Mouse (Mus musculus) heart, embryonic 12.5 days (tissue): ENCODE data around the gene Hcn1. TPM values are rescaled to one million over a fixed set of nuclear protein-coding genes. Genes with fewer than 3 reads are reported as not detected.

Experiments used
- ATAC-seq: fragments of 200-750 bp; cut with Nextera tagmentation; 2 replicates; pipeline ENCODE4 v1.8.0; 2017; ENCODE audit warnings: moderate TSS enrichment, moderate library complexity; ENCODE audit not compliant: insufficient number of reproducible peaks, low FRiP score
- H3K27ac ChIP-seq: fragments of 300-500 bp; sonication (generic); 2 replicates; pipeline ENCODE4 v1.5.1; 2016; ENCODE audit warnings: mild to moderate bottlenecking, moderate library complexity; ENCODE audit not compliant: poor library complexity, severe bottlenecking
- H3K27me3 ChIP-seq: fragments of 300-500 bp; sonication (generic); replicated peaks from 2 replicates; pipeline ENCODE4 v1.6.1; 2016; ENCODE audit warnings: mild to moderate bottlenecking, moderate library complexity
- H3K36me3 ChIP-seq: fragments of 300-500 bp; sonication (generic); 2 replicates; pipeline ENCODE4 v1.6.1; 2016; ENCODE audit warnings: mild to moderate bottlenecking, moderate library complexity
- H3K4me1 ChIP-seq: fragments of 300-500 bp; sonication (generic); replicated peaks from 2 replicates; pipeline ENCODE4 v1.6.1; 2016; ENCODE audit warnings: mild to moderate bottlenecking
- H3K4me2 ChIP-seq: fragments of 300-500 bp; sonication (generic); 2 replicates; pipeline ENCODE4 v1.6.1; 2016; ENCODE audit warnings: mild to moderate bottlenecking, moderate library complexity
- H3K4me3 ChIP-seq: fragments of 300-500 bp; sonication (generic); 2 replicates; pipeline ENCODE4 v1.5.1; 2016; ENCODE audit warnings: mild to moderate bottlenecking
- H3K9ac ChIP-seq: fragments of 300-500 bp; sonication (generic); 2 replicates; pipeline ENCODE4 v1.6.1; 2016; ENCODE audit warnings: mild to moderate bottlenecking, moderate library complexity
- H3K9me3 ChIP-seq: fragments of 300-500 bp; sonication (generic); replicated peaks from 2 replicates; pipeline ENCODE4 v1.6.1; 2016; ENCODE audit warnings: mild to moderate bottlenecking, moderate library complexity
- WGBS: fragments of 180-500 bp; shearing (Covaris S2); methylation state at CpG from one replicate; pipeline ENCODE4 v1.1.7; 2016; 5-methylcytosine and 5-hydroxymethylcytosine counted together
- polyA plus RNA-seq: library from polyadenylated mRNA; unstranded; fragments of >200 nt; fragmentation: Nextera tagmentation; extraction: Ambion mirVana; gene quantifications from 2 replicates; pipeline ENCODE4 v1.2.1, GENCODE M21; 2016

The Hcn1 gene
- polyA plus RNA-seq, 1 experiment from 2014 or later = 0.11 TPM

DNA sequence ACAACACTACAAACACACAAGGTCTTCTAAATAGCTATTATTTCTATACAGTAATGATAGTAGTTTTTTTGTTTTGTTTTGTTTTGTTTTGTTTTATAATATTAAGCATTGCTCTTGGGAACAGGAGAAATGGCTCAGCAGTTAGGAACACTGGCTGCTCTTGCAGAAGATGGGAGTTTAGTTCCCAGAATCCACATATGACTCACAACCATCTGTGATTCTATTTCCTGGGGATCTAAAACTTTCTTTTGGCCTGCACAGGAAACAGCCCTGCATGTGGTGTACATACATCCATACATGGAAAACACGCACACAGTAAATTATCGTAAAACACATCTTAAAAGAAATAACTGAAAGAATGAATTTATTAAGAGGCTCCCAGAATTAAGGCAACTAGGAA, 9.8 kb downstream of the Hcn1 start:
- WGBS = 84% methylated on average over 2 of the region's 2 CpGs
- Histone ChIP-seq H3K36me3 (no peaks in the 10 kb centered on the region), H3K27ac (no peak overlapping the region), H3K4me1 (no peaks in the 10 kb centered on the region), H3K4me3 (no peak overlapping the region), H3K9ac (no peak overlapping the region), H3K9me3 (no peaks in the 10 kb centered on the region), H3K4me2 (no peak overlapping the region), H3K27me3 (no peaks in the 10 kb centered on the region)
- no peak for ATAC-seq

DNA sequence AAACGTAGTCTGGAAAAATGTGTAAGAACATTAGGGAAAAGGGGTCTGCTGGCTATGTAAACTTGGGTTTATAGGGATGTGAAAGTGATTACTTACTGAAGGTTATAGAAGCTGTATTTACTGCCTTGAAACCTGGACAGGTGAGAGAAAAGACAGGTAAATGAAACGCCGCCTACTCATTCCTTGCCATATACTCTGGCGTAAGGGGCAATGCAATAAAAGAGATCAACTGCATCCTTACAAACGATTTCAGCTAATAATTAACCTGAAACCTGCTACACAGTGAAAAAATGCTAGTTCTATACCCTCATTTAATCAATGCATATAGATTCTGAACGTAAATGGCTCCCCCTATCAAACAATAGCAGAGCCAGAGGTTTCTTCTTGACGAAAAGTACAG, 17.4 kb downstream of the Hcn1 start:
- H3K36me3 ChIP-seq = no peaks in the 10 kb centered on the region
- H3K9me3 ChIP-seq = no peaks in the 10 kb centered on the region
- H3K9ac ChIP-seq = no peak overlapping the region
- H3K27me3 ChIP-seq = no peaks in the 10 kb centered on the region
- no peaks in the 10 kb centered on the region for H3K4me1 ChIP-seq
- H3K27ac ChIP-seq = no peak overlapping the region
- H3K4me2 ChIP-seq = no peak overlapping the region
- ATAC-seq = no peak
- no peak overlapping the region for H3K4me3 ChIP-seq
- 82% methylated on average over 7 of the region's 7 CpGs for WGBS

DNA sequence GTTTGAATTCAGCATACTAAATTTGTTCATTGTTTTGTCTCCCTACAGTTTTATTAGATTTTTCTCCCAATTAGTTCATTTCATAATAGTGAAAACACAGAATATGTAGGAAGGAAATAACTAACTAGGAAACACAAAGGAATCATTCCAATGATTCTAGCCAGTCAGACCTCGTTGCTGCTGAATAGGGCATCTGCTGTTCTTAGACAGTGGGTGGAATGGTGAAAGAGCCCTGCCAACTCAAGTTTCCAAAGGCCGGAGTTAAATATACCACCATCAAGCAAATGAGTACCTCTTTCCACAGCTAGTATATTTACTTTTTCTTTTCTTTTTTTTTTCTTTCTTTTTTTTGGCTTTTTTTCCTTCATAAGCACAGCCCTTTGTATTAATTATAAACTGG, 55.4 kb downstream of the Hcn1 start:
- H3K27me3 ChIP-seq = no peaks in the 10 kb centered on the region
- H3K36me3 ChIP-seq = no peaks in the 10 kb centered on the region
- no peak overlapping the region for H3K27ac ChIP-seq
- no peak overlapping the region for H3K4me3 ChIP-seq
- H3K9me3 ChIP-seq = no peaks in the 10 kb centered on the region
- H3K4me1 ChIP-seq = no peaks in the 10 kb centered on the region
- 76% methylated on average over 2 of the region's 2 CpGs for WGBS
- H3K4me2 ChIP-seq = no peak overlapping the region
- no peak for ATAC-seq
- H3K9ac ChIP-seq = no peak overlapping the region

DNA sequence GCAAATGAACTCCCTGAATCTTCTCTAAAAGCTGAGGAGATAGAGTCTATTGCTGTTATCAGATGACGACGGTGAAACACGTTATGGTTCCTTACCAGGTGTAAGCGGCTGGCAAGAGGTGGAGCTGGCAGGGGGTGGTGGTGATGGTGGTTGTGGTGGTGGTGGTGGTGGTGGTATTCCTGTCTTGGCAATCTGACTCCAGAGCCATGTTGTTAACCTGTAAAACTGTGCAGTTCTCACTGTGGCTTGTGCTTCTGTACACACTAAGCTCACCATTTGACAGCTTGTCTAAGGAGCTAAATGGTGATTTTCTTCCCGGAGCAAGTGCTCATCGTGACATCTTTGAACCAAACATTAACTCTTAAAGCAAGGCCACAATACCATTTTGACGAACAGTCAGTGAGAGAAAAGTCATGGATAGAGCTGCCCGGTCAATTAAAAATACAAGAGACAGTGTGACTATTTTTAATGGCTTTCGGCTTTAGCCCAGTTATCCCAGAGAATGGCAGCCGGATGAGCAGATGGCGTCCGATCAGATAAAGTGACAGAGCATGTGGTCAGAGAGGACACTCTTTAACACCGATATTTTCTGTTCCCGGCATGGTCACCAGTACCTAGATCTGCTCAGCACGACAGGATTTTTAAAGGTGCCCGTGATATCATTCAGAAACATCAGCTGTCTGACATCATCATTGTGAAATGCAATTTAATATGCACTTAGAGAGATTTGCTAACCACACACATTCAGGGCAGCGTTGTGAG, 56.5 kb downstream of the Hcn1 start:
- ATAC-seq = no peak
- 76% methylated on average over 17 of the region's 17 CpGs for WGBS

DNA sequence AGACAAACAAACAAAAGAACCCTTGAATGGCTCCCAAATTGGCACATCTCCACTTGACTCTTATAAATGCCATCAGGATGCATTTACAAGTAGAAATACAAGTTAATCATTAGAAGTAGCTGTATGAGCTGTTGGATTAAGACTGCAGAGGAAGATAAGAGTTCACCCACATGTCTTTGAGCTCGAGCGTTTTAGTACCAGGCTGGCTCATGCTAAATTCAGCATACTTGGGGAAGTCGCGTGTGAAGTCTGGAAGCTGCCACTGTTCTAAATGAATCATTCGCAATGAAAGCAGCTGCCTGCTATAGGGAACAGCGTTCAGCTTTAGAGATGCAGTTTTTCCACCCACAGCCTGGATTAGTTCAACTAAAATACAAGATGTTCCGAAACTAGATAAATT, 57.4 kb downstream of the Hcn1 start:
- Histone ChIP-seq H3K27ac (no peak overlapping the region), H3K36me3 (no peaks in the 10 kb centered on the region), H3K4me2 (no peak overlapping the region), H3K4me1 (no peaks in the 10 kb centered on the region), H3K9ac (no peak overlapping the region), H3K9me3 (no peaks in the 10 kb centered on the region), H3K4me3 (no peak overlapping the region), H3K27me3 (no peaks in the 10 kb centered on the region)
- WGBS = 52% methylated on average over 7 of the region's 7 CpGs
- no peak for ATAC-seq

More for the DNA sequence above, 56.5 kb downstream of the Hcn1 start:
- Histone ChIP-seq H3K27me3 (no peaks in the 10 kb centered on the region), H3K4me3 (no peak overlapping the region), H3K9me3 (no peaks in the 10 kb centered on the region), H3K36me3 (no peaks in the 10 kb centered on the region), H3K4me1 (no peaks in the 10 kb centered on the region), H3K9ac (no peak overlapping the region), H3K27ac (no peak overlapping the region), H3K4me2 (no peak overlapping the region)

DNA sequence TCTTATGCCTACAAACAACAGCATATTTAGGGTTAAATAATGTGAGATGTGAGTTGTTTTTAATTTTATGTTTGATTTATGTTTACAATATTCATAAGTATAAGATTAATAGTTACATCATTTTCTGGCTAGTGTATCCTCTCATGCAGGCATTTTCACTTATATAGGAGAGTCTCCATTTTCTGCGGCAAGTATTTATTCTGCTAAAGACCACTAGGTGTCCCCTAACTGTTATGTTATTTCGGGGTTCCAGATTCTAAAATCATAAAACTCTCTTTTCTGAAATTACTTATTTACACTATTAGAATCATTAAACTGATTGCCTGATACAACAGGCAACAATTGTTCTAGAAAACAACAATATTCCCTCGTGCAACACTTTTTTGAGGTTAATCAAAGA, 60.5 kb downstream of the Hcn1 start:
- 64% methylated on average over 3 of the region's 3 CpGs for WGBS
- Histone ChIP-seq H3K36me3 (no peaks in the 10 kb centered on the region), H3K27me3 (no peaks in the 10 kb centered on the region), H3K4me1 (no peaks in the 10 kb centered on the region), H3K4me3 (no peak overlapping the region), H3K27ac (no peak overlapping the region), H3K9me3 (no peaks in the 10 kb centered on the region), H3K4me2 (no peak overlapping the region), H3K9ac (no peak overlapping the region)
- ATAC-seq = no peak

DNA sequence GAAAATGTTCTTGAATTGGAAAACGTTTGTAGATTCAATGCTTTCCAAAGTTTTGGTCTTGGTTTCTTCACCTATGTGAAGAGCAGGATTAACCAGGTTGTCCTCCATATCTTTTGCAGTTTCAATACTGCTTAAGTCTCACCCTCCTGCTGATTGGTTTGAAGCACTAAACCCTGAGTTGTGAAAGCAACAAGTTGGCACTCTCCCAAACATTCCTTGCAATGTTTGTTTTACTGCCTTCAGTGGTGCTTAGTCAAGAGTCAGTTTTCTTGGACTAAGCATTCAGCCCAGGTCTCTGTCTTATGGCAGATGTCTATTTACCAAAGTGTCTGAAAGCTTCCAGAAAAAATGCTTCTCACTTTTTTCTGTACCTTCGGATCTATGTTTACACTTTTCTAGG, 67.2 kb downstream of the Hcn1 start:
- Histone ChIP-seq H3K27me3 (no peaks in the 10 kb centered on the region), H3K4me2 (no peak overlapping the region), H3K9ac (no peak overlapping the region), H3K27ac (no peak overlapping the region), H3K9me3 (no peaks in the 10 kb centered on the region), H3K4me1 (peaks cover 3% of the 10 kb centered on the region), H3K4me3 (no peak overlapping the region), H3K36me3 (no peaks in the 10 kb centered on the region)
- 0 out of 2 replicates have a peak, but pooled peaks have one; percentile 22 for ATAC-seq
- WGBS = 41% methylated on average over 2 of the region's 2 CpGs

DNA sequence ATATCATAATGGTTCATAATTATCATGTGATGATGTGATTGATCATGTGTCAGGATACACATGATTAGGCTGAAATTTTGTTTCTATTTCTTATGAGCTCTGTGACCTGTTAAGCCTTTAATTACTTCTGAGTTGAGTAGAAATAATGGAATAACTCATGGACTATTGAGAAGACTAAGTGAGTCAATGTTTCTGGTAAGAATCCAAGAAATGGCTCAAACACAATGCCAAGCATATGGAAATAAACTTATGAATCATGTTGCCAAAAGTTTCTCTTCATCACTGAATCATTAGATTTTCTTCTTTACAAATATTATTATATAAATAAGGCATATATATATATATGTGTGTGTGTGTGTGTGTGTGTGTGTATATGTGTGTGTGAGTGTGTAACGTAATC, 69.7 kb downstream of the Hcn1 start:
- Histone ChIP-seq H3K9ac (no peak overlapping the region), H3K27me3 (no peaks in the 10 kb centered on the region), H3K4me2 (no peak overlapping the region), H3K9me3 (no peaks in the 10 kb centered on the region), H3K4me1 (peaks cover 3% of the 10 kb centered on the region), H3K4me3 (no peak overlapping the region), H3K27ac (no peak overlapping the region), H3K36me3 (no peaks in the 10 kb centered on the region)
- no peak for ATAC-seq
- WGBS = 93% methylated on average over 1 of the region's 1 CpGs

DNA sequence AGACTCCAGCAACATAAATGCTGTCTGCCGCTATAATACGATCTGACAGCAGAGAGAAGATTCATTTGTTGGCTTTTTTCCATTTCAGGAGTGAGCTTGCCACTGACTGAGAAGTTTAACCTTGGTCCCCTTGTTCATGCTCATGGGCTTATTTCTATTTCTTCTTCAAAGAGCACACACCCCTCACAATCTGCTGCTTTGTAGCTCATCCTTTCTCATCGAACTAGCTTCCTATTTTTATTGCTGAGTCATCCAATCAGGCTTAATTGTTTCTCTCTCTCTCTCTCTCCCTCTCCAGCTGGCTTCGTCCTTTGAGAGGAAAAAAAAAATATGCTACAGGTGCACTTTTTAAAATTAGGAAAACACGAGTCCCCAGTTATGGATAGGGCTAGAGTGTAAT, 74.3 kb downstream of the Hcn1 start:
- Histone ChIP-seq H3K9ac (no peak overlapping the region), H3K4me3 (no peak overlapping the region), H3K36me3 (no peaks in the 10 kb centered on the region), H3K9me3 (no peaks in the 10 kb centered on the region), H3K27me3 (no peaks in the 10 kb centered on the region), H3K4me1 (no peaks in the 10 kb centered on the region), H3K27ac (no peak overlapping the region), H3K4me2 (no peak overlapping the region)
- no peak for ATAC-seq
- WGBS = 81% methylated on average over 5 of the region's 5 CpGs

DNA sequence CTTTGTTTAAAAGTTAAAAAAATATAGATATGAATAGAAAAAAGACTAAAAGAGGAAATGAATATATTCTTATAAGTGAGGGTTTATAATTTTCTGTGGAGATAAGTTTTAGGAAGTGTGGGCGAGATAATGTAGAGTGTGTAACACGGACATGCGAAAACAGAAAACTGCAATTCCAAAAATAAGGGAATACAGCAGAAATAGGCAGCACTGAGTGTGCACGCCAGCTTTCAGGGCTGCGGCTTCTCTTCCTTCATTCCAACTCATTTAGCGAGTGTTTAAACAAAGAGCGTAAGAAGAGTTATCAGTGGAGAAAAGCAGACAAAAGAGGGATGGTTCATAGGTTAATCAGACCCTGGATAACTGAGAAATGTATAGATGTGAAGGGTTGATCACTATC, 85.5 kb downstream of the Hcn1 start:
- no peak overlapping the region for H3K4me2 ChIP-seq
- H3K9ac ChIP-seq = no peak overlapping the region
- no peaks in the 10 kb centered on the region for H3K27me3 ChIP-seq
- H3K4me1 ChIP-seq = no peaks in the 10 kb centered on the region
- 83% methylated on average over 7 of the region's 7 CpGs for WGBS
- no peak overlapping the region for H3K27ac ChIP-seq
- no peaks in the 10 kb centered on the region for H3K36me3 ChIP-seq
- H3K4me3 ChIP-seq = no peak overlapping the region
- no peak for ATAC-seq
- H3K9me3 ChIP-seq = no peaks in the 10 kb centered on the region

DNA sequence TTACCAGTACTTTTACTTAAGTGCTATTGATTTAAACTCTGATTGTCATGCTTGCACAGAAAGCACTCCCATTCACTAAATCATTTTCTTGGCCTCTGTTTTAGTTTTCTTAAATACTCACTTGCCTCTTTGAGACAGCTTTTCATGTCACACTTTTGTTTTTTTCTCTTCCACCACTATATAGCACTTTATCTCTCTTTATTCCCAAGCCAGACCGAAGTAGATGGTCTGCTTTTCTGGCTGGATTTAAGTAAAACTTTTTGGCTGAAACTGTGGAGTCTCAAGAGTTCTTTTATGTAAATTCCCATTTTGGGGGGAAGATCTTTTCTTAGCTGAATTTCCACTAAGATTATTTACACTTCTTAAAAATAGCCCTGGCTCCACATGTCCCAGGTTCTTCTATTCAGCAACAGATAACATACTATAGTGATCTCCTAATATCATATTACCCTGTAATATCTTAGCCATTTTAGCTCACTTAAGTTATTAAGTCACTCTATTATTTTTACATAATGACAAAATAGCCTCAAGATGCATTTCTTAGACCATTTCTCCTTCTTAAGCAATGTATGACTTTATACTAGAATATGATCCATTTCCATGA, 92.7 kb downstream of the Hcn1 start:
- no peak overlapping the region for H3K4me3 ChIP-seq
- no peaks in the 10 kb centered on the region for H3K9me3 ChIP-seq
- H3K27ac ChIP-seq = no peak overlapping the region
- H3K4me2 ChIP-seq = no peak overlapping the region
- H3K36me3 ChIP-seq = no peaks in the 10 kb centered on the region
- H3K4me1 ChIP-seq = no peaks in the 10 kb centered on the region
- WGBS = 78% methylated on average over 1 of the region's 1 CpGs
- H3K27me3 ChIP-seq = no peaks in the 10 kb centered on the region
- H3K9ac ChIP-seq = no peak overlapping the region
- ATAC-seq = no peak

DNA sequence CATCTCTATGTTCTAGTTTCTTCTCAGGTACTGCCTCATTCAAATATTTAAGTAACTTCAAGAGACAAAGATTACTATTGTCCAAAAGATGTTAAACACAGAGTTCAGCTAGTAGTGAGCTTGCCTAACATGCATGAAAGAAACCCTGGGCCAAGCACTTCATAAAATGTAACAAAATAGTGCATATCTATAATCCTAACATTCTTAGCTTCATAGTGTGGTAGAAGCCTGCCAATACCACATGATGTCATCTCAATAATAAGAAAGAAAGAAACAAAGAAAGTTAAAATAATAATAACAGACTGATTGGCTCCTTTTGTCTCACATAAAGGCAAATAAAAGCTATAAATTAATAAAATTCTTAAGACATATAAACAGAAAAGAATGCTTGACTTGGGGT, 103.5 kb downstream of the Hcn1 start:
- no peaks in the 10 kb centered on the region for H3K9me3 ChIP-seq
- peaks cover 10% of the 10 kb centered on the region for H3K4me1 ChIP-seq
- no peaks in the 10 kb centered on the region for H3K36me3 ChIP-seq
- H3K27ac ChIP-seq = no peak overlapping the region
- ATAC-seq = no peak
- no peaks in the 10 kb centered on the region for H3K27me3 ChIP-seq
- no peak overlapping the region for H3K4me3 ChIP-seq
- no peak overlapping the region for H3K4me2 ChIP-seq
- no peak overlapping the region for H3K9ac ChIP-seq
